Mouse (Mus musculus) lung, postnatal 0 days (tissue): ENCODE measurements around the gene Ifng.

Experiments
- CTCF ChIP-seq: IDR thresholded peaks from 2 replicates; pipeline ENCODE4 v1.5.1; 2016; ENCODE audit warnings: antibody characterized with exemption, mild to moderate bottlenecking
- EP300 ChIP-seq: IDR thresholded peaks from 2 replicates; pipeline ENCODE4 v1.6.1; 2016; ENCODE audit warnings: antibody characterized with exemption, mild to moderate bottlenecking, control low read depth

GRCm38 (mm10) chr10:118469047-118469446 lies 28.2 kb downstream of the Ifng start:
- TF ChIP-seq CTCF, result no peak
- no peak for TF ChIP-seq EP300
